ENCODE assay signal across 15 mouse cellular contexts in the genomic region with DNA sequence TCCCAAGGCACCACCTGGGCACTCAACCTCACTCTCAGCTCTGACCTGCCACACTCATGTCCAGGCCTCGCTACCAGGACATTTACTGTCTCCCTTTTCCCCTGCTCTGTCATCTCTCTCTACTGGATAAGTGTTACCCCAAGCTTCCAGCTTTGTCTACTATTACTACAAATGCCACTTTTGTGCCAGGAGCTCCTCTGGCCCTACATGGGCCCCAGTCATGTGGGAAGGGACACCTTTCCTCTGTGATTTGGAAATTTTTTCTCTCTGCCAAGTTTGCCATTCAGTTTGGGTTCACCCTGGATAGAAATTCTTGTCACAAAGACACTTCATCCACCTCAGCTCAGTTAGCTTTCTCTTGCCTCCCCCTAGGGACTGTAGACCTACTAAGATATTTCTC.
"Had no signal": no experiment of that assay in that cellular context is flagged by ENCODE, and none has a peak within 500 bp of the region (broad histone marks: within the 10 kb centered on the region; RNA-seq: fewer than 3 reads in every experiment).

No protein-coding gene starts in this region.

- DNase-seq: kidney, adult 9 months; layer of hippocampus, adult 9-11 months; layer of hippocampus, postnatal 36 days; left cerebral cortex, postnatal 4 days; lung, embryonic 14.5 days; right cerebral cortex, postnatal 25 days; thymus, postnatal 25 days had no signal

- H3K4me2 ChIP-seq: limb, embryonic 13.5 days; liver, embryonic 11.5 days; liver, embryonic 15.5 days; lung, embryonic 14.5 days; midbrain, embryonic 12.5 days had no signal

- H3K27me3 ChIP-seq: limb, embryonic 13.5 days; liver, embryonic 15.5 days; midbrain, embryonic 12.5 days had no signal

- H3K36me3 ChIP-seq: limb, embryonic 13.5 days; liver, embryonic 15.5 days had no signal

- H3K27ac ChIP-seq: kidney, postnatal 0 days; limb, embryonic 13.5 days; liver, embryonic 15.5 days; midbrain, embryonic 12.5 days; stomach, postnatal 0 days had no signal

- ATAC-seq: intestine, postnatal 0 days; midbrain, embryonic 16.5 days had no signal

- H3K9ac ChIP-seq: limb, embryonic 13.5 days; liver, embryonic 15.5 days; lung, embryonic 14.5 days; midbrain, embryonic 12.5 days had no signal

- H3K9me3 ChIP-seq: limb, embryonic 13.5 days; liver, embryonic 15.5 days; midbrain, embryonic 12.5 days had no signal

- H3K4me3 ChIP-seq: limb, embryonic 13.5 days; liver, embryonic 15.5 days; midbrain, embryonic 12.5 days had no signal
